Mouse (Mus musculus) heart, postnatal 4 days (tissue): ENCODE data around the gene Srd5a2. TPM values are rescaled to one million over a fixed set of nuclear protein-coding genes. Genes with fewer than 3 reads are reported as not detected.

Experiments
- DNase-seq: peaks from one replicate; pipeline ENCODE4 v3.0.0; 2021
- total RNA-seq, 2 experiments: library from RNA; stranded (reverse); gene quantifications; 2 replicates each; pipeline ENCODE4 v1.2.3; 2021

The Srd5a2 gene
- total RNA-seq, 2 experiments from 2014 or later, result not detected

DNA sequence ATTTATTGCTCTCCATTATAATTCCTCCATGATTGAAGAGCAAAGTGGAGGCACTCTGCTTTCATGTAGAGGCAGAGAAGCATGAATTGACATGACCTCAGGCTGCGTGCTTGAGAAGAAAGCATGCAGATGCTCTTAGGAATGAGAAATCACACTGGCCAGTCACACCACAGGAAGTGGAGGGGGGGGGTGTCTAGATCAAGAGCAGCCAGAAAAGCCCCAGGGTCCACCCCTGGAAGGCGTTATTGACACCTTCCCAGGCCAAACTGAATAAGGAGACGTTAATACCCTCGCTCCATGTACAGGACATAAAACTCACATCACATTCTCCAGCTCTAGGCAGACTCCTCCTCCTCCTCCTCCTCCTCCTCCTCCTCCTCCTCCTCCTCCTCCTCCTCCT lies 63.2 kb downstream of the Srd5a2 start:
- DNase-seq, result no peak

DNA sequence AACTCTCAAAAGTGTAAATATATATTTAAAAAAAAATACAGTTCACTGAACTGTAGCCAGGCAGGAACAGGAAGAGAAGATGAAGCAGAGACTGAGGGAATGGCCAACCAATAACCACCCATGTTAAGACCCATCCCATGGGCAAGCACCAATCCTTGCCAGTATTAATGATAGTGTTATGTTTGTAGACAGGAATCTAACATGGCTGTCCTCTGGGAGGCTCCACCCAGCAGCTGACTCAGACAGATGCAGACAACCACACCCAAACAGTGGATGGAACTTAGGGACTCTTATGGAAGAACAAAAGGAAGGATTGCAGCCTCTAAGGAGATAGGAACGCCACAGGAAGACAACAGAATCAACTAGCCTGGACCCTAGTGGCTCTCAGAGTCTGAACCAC lies 64.8 kb downstream of the Srd5a2 start:
- no peak for DNase-seq

DNA sequence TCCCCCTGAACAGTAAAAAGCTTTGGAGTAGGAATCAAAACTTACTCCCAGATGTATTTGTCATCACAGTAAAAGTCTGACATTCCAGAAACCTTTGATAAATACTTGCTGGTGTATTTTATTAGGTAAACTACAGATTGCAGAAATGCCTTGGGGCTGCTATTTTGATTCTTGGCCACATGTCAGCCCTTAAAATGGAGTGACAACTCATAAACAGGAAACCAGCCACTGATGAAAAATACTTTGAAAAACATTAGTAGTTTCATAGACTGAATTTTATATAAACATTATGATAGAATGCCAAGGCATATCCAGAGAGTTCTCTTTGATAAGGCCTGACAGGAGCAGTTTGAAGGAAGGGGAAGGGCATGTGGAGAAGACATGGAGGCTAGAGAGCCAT lies 71.7 kb downstream of the Srd5a2 start:
- no peak for DNase-seq

GRCm38 (mm10) chr17:73972648-73973047 lies 75.1 kb downstream of the Srd5a2 start:
- DNase-seq, result no peak

DNA sequence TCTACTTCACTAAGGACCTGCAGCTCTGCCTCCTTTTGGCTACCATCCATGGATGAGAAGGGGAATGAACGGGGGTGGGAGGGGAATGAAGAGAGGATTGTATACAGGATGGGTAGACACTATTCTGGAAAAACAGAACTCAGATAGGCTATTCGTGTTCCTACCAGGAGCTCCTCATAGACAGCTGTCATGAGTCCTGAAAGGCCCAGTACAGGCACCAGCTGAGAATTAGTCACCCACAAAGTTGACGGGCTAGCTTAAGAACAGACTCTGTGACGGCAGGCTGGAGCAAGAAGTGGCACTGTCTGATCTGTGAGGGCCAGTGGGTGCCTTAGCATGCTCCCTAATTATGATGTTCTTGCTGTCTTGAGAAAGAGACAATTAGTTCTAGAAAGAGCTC lies 76.4 kb downstream of the Srd5a2 start:
- no peak for DNase-seq

DNA sequence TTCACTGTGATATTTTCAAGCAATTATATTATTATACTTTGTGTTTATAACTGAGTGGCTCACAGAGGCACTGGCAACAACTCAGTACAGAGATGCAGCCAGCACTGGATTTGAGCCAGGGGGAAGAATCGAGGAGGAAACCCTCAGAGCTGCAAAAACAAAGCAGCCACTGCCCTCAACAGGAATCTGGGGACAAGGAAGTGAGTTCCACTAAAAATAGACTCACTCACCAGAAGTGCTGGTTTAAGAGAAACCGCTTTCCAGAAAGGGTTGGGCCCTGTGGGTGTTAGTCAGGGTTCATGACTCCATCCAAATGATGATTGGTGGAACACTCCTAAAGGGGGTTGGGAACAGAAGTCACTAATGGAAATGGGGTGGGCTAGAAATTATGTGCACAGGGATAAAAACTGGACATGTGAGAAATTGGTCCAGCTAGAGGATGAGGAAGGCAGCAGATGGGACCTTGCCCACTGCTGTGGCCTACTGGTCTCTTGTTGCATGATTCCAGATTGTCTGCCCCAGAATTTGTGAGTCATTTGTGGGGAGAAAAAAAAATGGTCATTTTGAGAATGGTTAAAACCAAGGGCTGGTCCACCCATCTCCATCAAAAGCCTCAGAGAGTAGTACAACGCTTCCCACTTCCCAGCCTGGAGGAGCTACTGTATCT lies 77.2 kb downstream of the Srd5a2 start:
- DNase-seq, result peak; percentile 72

Other genes starting within 250 kb of the Srd5a2 start
- gene Ehd3, start 243.8 kb downstream of the Srd5a2 start, total RNA-seq, result 1 to 10 TPM; 2.9 to 3.8 TPM
- gene Xdh, start 97.7 kb downstream of the Srd5a2 start, total RNA-seq, result 1 to 10 TPM; 3.7 to 4.6 TPM
- 10 to 100 TPM; 74.4 to 78.4 TPM for gene Memo1, start 247.6 kb upstream of the Srd5a2 start, total RNA-seq